Mouse (Mus musculus): ENCODE data around the gene Crcp. TPM values are rescaled to one million over a fixed set of nuclear protein-coding genes. Genes with fewer than 3 reads are reported as not detected.

Gene Crcp
- polyA plus RNA-seq, 1 experiment from 2014 or later: 45.6 TPM

DNA sequence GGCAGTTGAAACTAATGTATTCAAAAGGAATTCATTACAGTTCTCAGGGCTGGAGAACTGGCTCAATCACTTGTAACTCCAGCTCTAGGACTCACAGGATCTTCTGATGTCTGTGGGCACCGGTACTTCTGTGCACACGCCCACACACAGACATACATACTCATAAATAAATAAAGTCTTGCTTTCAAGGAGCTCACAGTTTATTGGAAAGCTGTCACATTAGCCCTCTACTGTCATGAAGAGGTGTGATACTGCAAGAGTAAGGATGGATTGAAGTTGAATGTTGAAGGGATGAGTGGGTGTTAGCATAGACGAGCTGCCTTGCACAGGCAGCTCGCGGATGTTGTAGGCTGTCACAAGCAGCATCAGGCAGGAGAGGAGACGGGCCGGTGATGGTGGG, 58.9 kb downstream of the Crcp start:
- Histone ChIP-seq H3K27me3 (no peaks in the 10 kb centered on the region), H3K4me2 (replicated peaks) (no peak overlapping the region), H3K36me3 (peaks cover 43% of the 10 kb centered on the region), H3K9me3 (no peaks in the 10 kb centered on the region), H3K27ac (no peak overlapping the region), H3K4me1 (peaks cover 16% of the 10 kb centered on the region), H3K4me3 (no peak overlapping the region), H3K9ac (no peak overlapping the region)
- ATAC-seq (ENCODE audit: low FRiP score, low read depth): no peak
- 86% methylated on average over 7 of the region's 7 CpGs for WGBS

- Histone ChIP-seq H3K9me3 (no peaks in the 10 kb centered on the region), H3K4me1 (peaks cover 10% of the 10 kb centered on the region), H3K9ac (no peak overlapping the region), H3K4me3 (no peak overlapping the region), H3K27ac (no peak overlapping the region), H3K27me3 (no peaks in the 10 kb centered on the region), H3K4me2 (replicated peaks) (no peak overlapping the region), H3K36me3 (peaks cover 47% of the 10 kb centered on the region)
- ATAC-seq (ENCODE audit: low FRiP score, low read depth): no peak
- WGBS: 86% methylated on average over 4 of the region's 4 CpGs
Observed at GRCm38 (mm10) chr5:130088612-130089011, 59.5 kb downstream of the Crcp start.

- Histone ChIP-seq H3K4me3 (no peak overlapping the region), H3K27ac (peak overlapping the region; percentile 63; the same call in 1 of the 2 replicates), H3K4me1 (peaks cover 5% of the 10 kb centered on the region; the same call in 1 of the 2 replicates), H3K36me3 (peaks cover 51% of the 10 kb centered on the region), H3K9me3 (no peaks in the 10 kb centered on the region), H3K4me2 (replicated peaks) (no peak overlapping the region), H3K27me3 (no peaks in the 10 kb centered on the region), H3K9ac (no peak overlapping the region)
- no peak for ATAC-seq (ENCODE audit: low FRiP score, low read depth)
- whole genome bisulfite sequencing: 64% methylated on average over 7 of the region's 7 CpGs
Observed at GRCm38 (mm10) chr5:130089177-130089576, 60.1 kb downstream of the Crcp start.

- Histone ChIP-seq H3K4me2 (replicated peaks) (no peak overlapping the region), H3K4me1 (no peaks in the 10 kb centered on the region), H3K27ac (peak overlapping the region; percentile 63; the same call in 1 of the 2 replicates), H3K36me3 (peaks cover 48% of the 10 kb centered on the region), H3K9ac (no peak overlapping the region), H3K9me3 (no peaks in the 10 kb centered on the region), H3K27me3 (no peaks in the 10 kb centered on the region), H3K4me3 (no peak overlapping the region)
- ATAC-seq (ENCODE audit: low FRiP score, low read depth): no peak
- WGBS: 88% methylated on average over 18 of the region's 18 CpGs
Observed at GRCm38 (mm10) chr5:130089626-130090393, 60.7 kb downstream of the Crcp start.

DNA sequence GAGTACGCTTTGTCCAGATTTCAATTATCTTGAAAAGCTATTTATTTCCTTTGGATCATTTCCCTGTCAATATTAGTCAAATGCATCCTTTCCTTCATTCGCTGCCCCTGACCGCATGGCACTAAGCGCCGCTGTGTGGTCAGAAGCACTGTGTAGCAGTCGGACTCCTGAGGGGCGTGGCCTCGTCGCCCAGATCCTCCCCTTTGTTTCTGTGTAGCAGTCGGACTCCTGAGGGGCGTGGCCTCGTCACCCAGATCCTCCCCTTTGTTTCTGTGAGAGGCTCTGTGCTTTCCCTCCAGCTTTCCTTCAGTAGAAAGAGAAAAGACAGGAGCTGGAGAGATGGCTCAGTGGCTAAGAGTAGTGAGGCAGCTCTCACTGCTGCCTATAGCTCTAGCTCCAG, 67.7 kb downstream of the Crcp start:
- ATAC-seq (ENCODE audit: low FRiP score, low read depth): no peak
- H3K9me3 ChIP-seq: no peaks in the 10 kb centered on the region
- no peak overlapping the region for H3K9ac ChIP-seq
- no peak overlapping the region for H3K4me3 ChIP-seq
- no peak overlapping the region for H3K27ac ChIP-seq
- 81% methylated on average over 12 of the region's 12 CpGs for WGBS
- H3K4me2 ChIP-seq (replicated peaks): no peak overlapping the region
- H3K4me1 ChIP-seq: no peaks in the 10 kb centered on the region
- no peaks in the 10 kb centered on the region for H3K27me3 ChIP-seq
- peaks cover 19% of the 10 kb centered on the region for H3K36me3 ChIP-seq

- Histone ChIP-seq H3K9me3 (no peaks in the 10 kb centered on the region), H3K27me3 (no peaks in the 10 kb centered on the region), H3K36me3 (peaks cover 25% of the 10 kb centered on the region), H3K9ac (no peak overlapping the region), H3K27ac (no peak overlapping the region), H3K4me1 (no peaks in the 10 kb centered on the region), H3K4me2 (replicated peaks) (no peak overlapping the region), H3K4me3 (no peak overlapping the region)
- WGBS: 90% methylated on average over 2 of the region's 2 CpGs
- no peak for ATAC-seq (ENCODE audit: low FRiP score, low read depth)
Observed at GRCm38 (mm10) chr5:130097837-130098236, 68.7 kb downstream of the Crcp start.

DNA sequence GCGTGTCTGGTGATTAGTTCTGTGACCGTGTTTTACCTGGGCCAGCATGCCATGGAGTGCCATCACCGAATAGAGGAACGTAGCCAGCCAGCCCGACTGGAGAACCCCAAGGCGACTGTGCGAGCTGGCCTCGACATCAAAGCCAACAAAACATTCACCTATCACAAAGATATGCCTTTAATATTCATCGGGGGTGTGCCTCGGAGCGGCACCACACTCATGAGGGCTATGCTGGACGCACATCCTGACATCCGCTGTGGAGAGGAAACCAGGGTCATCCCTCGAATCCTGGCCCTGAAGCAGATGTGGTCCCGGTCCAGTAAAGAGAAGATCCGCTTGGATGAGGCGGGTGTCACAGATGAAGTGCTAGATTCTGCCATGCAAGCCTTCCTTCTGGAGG, 72.6 kb downstream of the Crcp start:
- Histone ChIP-seq H3K9me3 (no peaks in the 10 kb centered on the region), H3K4me1 (peaks cover 5% of the 10 kb centered on the region; the same call in 1 of the 2 replicates), H3K9ac (no peak overlapping the region), H3K4me2 (replicated peaks) (no peak overlapping the region), H3K36me3 (peaks cover 34% of the 10 kb centered on the region), H3K4me3 (no peak overlapping the region), H3K27ac (no peak overlapping the region), H3K27me3 (no peaks in the 10 kb centered on the region)
- WGBS: 95% methylated on average over 17 of the region's 17 CpGs
- no peak for ATAC-seq (ENCODE audit: low FRiP score, low read depth)

GRCm38 (mm10) chr5:130109348-130109747, 80.3 kb downstream of the Crcp start:
- Histone ChIP-seq H3K9me3 (no peaks in the 10 kb centered on the region), H3K27me3 (no peaks in the 10 kb centered on the region), H3K27ac (no peak overlapping the region), H3K36me3 (peaks cover 38% of the 10 kb centered on the region), H3K4me1 (peaks cover 22% of the 10 kb centered on the region), H3K4me3 (no peak overlapping the region), H3K9ac (no peak overlapping the region), H3K4me2 (replicated peaks) (no peak overlapping the region)
- no peak for ATAC-seq (ENCODE audit: low FRiP score, low read depth)
- 85% methylated on average over 3 of the region's 3 CpGs for WGBS

Other genes with a start within 250 kb of the Crcp start
- gene Psph, start 241.8 kb upstream of the Crcp start, polyA plus RNA-seq (2015; fragmentation: Nextera tagmentation; extraction: Ambion mirVana): 26.1 and 28.5 TPM in 2 replicates
- 79.8 and 85.3 TPM in 2 replicates for gene Sumf2, start 182.3 kb upstream of the Crcp start, polyA plus RNA-seq (2015; fragmentation: Nextera tagmentation; extraction: Ambion mirVana)
- 951 and 990 TPM in 2 replicates for gene Chchd2, start 141.8 kb upstream of the Crcp start, polyA plus RNA-seq (2015; fragmentation: Nextera tagmentation; extraction: Ambion mirVana)
- gene Zbed5, start 133.6 kb upstream of the Crcp start, polyA plus RNA-seq (2015; fragmentation: Nextera tagmentation; extraction: Ambion mirVana): 9.8 and 10.4 TPM in 2 replicates
- gene Phkg1, start 130.7 kb upstream of the Crcp start, polyA plus RNA-seq (2015; fragmentation: Nextera tagmentation; extraction: Ambion mirVana): 0.32 and 0.36 TPM in 2 replicates
- 4.9 and 5.1 TPM in 2 replicates for gene Nupr1l, start 120.8 kb upstream of the Crcp start, polyA plus RNA-seq (2015; fragmentation: Nextera tagmentation; extraction: Ambion mirVana)
- 26.9 and 28.7 TPM in 2 replicates for gene Vkorc1l1, start 87.3 kb upstream of the Crcp start, polyA plus RNA-seq (2015; fragmentation: Nextera tagmentation; extraction: Ambion mirVana)
- 43.4 and 45.3 TPM in 2 replicates for gene Gusb, start 26.2 kb upstream of the Crcp start, polyA plus RNA-seq (2015; fragmentation: Nextera tagmentation; extraction: Ambion mirVana)
- gene Asl, start within 50 bp of the Crcp start, polyA plus RNA-seq (2015; fragmentation: Nextera tagmentation; extraction: Ambion mirVana): 32.1 and 33.6 TPM in 2 replicates
- 99.2 and 104 TPM in 2 replicates for gene Tpst1, start 44.0 kb downstream of the Crcp start, polyA plus RNA-seq (2015; fragmentation: Nextera tagmentation; extraction: Ambion mirVana)
- 6.7 and 7.0 TPM in 2 replicates for gene Kctd7, start 115.6 kb downstream of the Crcp start, polyA plus RNA-seq (2015; fragmentation: Nextera tagmentation; extraction: Ambion mirVana)
- gene Rabgef1, start 142.5 kb downstream of the Crcp start, polyA plus RNA-seq (2015; fragmentation: Nextera tagmentation; extraction: Ambion mirVana): 25.8 and 26.6 TPM in 2 replicates
- 34.7 and 35.0 TPM in 2 replicates for gene Tmem248, start 187.8 kb downstream of the Crcp start, polyA plus RNA-seq (2015; fragmentation: Nextera tagmentation; extraction: Ambion mirVana)
- 62.4 and 64.3 TPM in 2 replicates for gene Sbds, start 226.2 kb downstream of the Crcp start, polyA plus RNA-seq (2015; fragmentation: Nextera tagmentation; extraction: Ambion mirVana)
- 28.2 and 28.4 TPM in 2 replicates for gene Tyw1, start 226.3 kb downstream of the Crcp start, polyA plus RNA-seq (2015; fragmentation: Nextera tagmentation; extraction: Ambion mirVana)